Mouse (Mus musculus) G1E (cell line): Measurements from ENCODE around the gene Cox10. TPM values are rescaled to one million over a fixed set of nuclear protein-coding genes. Genes with fewer than 3 reads are reported as not detected.

ENCODE experiments used
- ATAC-seq: 2 replicates; pipeline ENCODE4 v1.8.0; 2016; ENCODE audit warnings: mild to moderate bottlenecking; ENCODE audit not compliant: insufficient number of reproducible peaks, poor library complexity, low FRiP score, severe bottlenecking; ENCODE audit errors: extremely low read depth
- DNase-seq: peaks from one replicate; pipeline ENCODE4 v3.0.0; 2012; ENCODE audit warnings: low spot score
- H3K27me3 ChIP-seq: 2 replicates; pipeline ENCODE4 v1.6.1; 2012; ENCODE audit warnings: mild to moderate bottlenecking, low read length, inconsistent platforms; ENCODE audit not compliant: insufficient read depth
- H3K36me3 ChIP-seq: replicated peaks from 2 replicates; pipeline ENCODE3; 2012; ENCODE audit warnings: mild to moderate bottlenecking, inconsistent platforms
- H3K4me1 ChIP-seq: 2 replicates; pipeline ENCODE4 v1.6.1; 2012; ENCODE audit warnings: low read depth, low read length, inconsistent platforms, mixed read lengths; ENCODE audit not compliant: insufficient read depth
- H3K4me3 ChIP-seq: 2 replicates; pipeline ENCODE4 v1.5.1; 2012; ENCODE audit warnings: low read depth, mild to moderate bottlenecking, inconsistent platforms, low read length, moderate library complexity, mixed read lengths
- H3K9me3 ChIP-seq: replicated peaks from 2 replicates; pipeline ENCODE4 v1.6.1; 2012; ENCODE audit warnings: inconsistent platforms
- CTCF ChIP-seq: IDR thresholded peaks from 2 replicates; pipeline ENCODE4 v1.5.1; 2012; ENCODE audit warnings: low read depth, low read length, inconsistent platforms, mixed read lengths
- GATA1 ChIP-seq: IDR thresholded peaks from 2 replicates; pipeline ENCODE4 v1.6.1; 2012; ENCODE audit warnings: borderline replicate concordance, low read length, inconsistent platforms, mixed read lengths
- GATA2 ChIP-seq: IDR thresholded peaks from 2 replicates; pipeline ENCODE4 v1.6.1; 2012; ENCODE audit warnings: low read depth, low read length, inconsistent platforms, borderline replicate concordance
- POLR2AphosphoS5 ChIP-seq: IDR thresholded peaks from 2 replicates; pipeline ENCODE4 v1.6.1; 2012; ENCODE audit warnings: low read depth, low read length, inconsistent platforms; ENCODE audit not compliant: insufficient replicate concordance
- TAL1 ChIP-seq: conservative IDR thresholded peaks from 2 replicates; pipeline ENCODE4 v1.6.1; 2012; ENCODE audit warnings: low read depth, low read length, inconsistent platforms, mixed read lengths
- polyA plus RNA-seq: library from polyadenylated mRNA; stranded (reverse); fragments of >175 nt; gene quantifications from 2 replicates; pipeline ENCODE4 v1.2.3, GENCODE M21; 2012
- total RNA-seq, 2 experiments: library from RNA; stranded (forward) in 1 of 2; stranded (reverse) in 1 of 2; fragments of 200-1000 nt in 1 of 2; fragments of >200 nt in 1 of 2; fragmentation: Nextera tagmentation in 1 of 2; gene quantifications; 2 replicates each; pipeline ENCODE4 v1.2.3; 2014 to 2017

Gene Cox10
- total and polyA plus RNA-seq, 3 experiments = 19.4 to 53.9 (median 21.1) TPM

DNA sequence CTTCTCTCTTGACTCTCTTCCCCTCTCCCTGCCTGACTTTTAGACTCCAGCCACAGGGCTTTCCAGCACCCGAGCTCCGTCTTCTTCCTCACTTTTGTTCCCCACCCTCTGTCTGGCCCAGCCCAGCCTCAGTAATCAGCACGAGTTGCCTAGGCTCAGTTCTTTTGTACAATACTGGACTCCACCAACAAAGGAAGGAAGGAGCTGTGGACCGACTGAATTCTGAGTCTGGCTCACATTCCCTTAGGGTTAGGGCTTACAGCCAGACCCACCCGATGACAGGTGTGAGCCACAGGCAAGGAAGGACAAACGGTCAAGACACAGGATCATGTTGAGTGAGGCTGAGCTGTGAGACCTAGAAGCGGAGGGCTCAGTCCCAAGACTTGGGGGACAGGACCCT lies 122.5 kb downstream of the Cox10 start:
- H3K36me3 ChIP-seq = peaks cover 7% of the 10 kb centered on the region
- ATAC-seq = no peak
- DNase-seq = no peak
- TF ChIP-seq TAL1 (no peak), GATA2 (no peak), CTCF (no peak), POLR2AphosphoS5 (no peak), GATA1 (no peak)
- H3K9me3 ChIP-seq = no peaks in the 10 kb centered on the region
- peaks cover 16% of the 10 kb centered on the region; the same call in 1 of the 2 replicates for H3K27me3 ChIP-seq
- peaks cover 13% of the 10 kb centered on the region for H3K4me1 ChIP-seq
- H3K4me3 ChIP-seq = no peak overlapping the region

- DNase-seq (no peak), ATAC-seq (no peak)
- no peak for TF ChIP-seq GATA2
- TF ChIP-seq CTCF = no peak
- TF ChIP-seq GATA1 = no peak
- no peak for TF ChIP-seq POLR2AphosphoS5
- no peak for TF ChIP-seq TAL1
- peaks cover 13% of the 10 kb centered on the region for H3K4me1 ChIP-seq
- H3K9me3 ChIP-seq = no peaks in the 10 kb centered on the region
- no peaks in the 10 kb centered on the region for H3K36me3 ChIP-seq
- no peak overlapping the region for H3K4me3 ChIP-seq
- peaks cover 25% of the 10 kb centered on the region for H3K27me3 ChIP-seq
Observed at GRCm38 (mm10) chr11:63953887-63954286, 125.4 kb downstream of the Cox10 start.

GRCm38 (mm10) chr11:63952743-63953191 lies 126.5 kb downstream of the Cox10 start:
- no peaks in the 10 kb centered on the region for H3K36me3 ChIP-seq
- ATAC-seq = no peak
- H3K27me3 ChIP-seq = peaks cover 29% of the 10 kb centered on the region
- H3K4me3 ChIP-seq = no peak overlapping the region
- DNase-seq = no peak
- no peak for TF ChIP-seq CTCF
- TF ChIP-seq POLR2AphosphoS5 = no peak
- TF ChIP-seq GATA1 = no peak
- TF ChIP-seq GATA2 = no peak
- no peak for TF ChIP-seq TAL1
- no peaks in the 10 kb centered on the region for H3K9me3 ChIP-seq
- H3K4me1 ChIP-seq = peaks cover 13% of the 10 kb centered on the region

DNA sequence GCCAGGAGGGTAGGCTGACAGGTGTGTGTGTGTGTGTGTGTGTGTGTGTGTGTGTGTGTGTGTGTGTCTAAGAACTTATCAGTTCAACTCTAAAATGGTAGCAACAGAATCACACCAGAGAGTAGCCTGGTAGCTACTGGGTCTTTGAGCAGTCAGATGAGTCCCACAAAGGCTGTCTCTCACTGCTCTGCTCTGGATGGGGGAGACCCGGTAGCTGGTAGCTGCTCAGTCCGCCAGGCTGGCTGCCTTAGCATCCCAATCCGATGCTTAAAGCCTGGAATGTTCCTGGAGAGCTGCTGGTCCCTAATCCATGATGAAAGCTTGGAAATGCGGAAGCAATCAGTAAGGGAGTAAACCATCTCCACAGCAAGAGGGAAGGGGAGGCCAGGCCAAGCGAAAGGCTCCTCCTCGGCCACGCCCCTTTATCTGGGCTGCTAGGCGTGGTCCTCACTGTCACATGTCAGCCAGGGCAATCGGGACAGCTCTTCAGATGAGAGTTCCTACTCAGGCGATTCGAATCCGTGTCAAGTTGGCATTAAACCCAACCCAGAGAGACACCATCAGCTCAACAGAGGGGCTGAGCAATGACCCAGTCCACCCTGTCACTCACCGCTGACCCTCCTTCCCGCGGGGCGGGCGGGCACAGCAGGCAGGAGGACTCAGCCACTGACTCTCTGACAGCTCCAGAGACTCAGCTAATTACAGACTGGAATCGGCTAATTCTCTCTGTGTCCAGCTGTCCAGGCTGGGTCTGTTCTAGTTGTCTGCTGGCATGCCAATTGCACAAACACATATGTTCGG lies 127.2 kb downstream of the Cox10 start:
- Histone ChIP-seq H3K36me3 (no peaks in the 10 kb centered on the region), H3K27me3 (peaks cover 26% of the 10 kb centered on the region), H3K9me3 (no peaks in the 10 kb centered on the region), H3K4me3 (peak overlapping the region; percentile 18; the same call in 1 of the 2 replicates), H3K4me1 (peaks cover 11% of the 10 kb centered on the region)
- TF ChIP-seq TAL1 (no peak), POLR2AphosphoS5 (no peak), GATA2 (no peak), CTCF (no peak), GATA1 (no peak)
- DNase-seq (no peak), ATAC-seq (peak; percentile 45; the same call in 1 of the 2 replicates)

GRCm38 (mm10) chr11:63948371-63948770 lies 130.9 kb downstream of the Cox10 start:
- ATAC-seq (no peak), DNase-seq (no peak)
- H3K4me1 ChIP-seq = peaks cover 6% of the 10 kb centered on the region
- TF ChIP-seq GATA1 (no peak), GATA2 (no peak), POLR2AphosphoS5 (no peak), TAL1 (no peak), CTCF (no peak)
- no peaks in the 10 kb centered on the region for H3K9me3 ChIP-seq
- H3K36me3 ChIP-seq = no peaks in the 10 kb centered on the region
- peaks cover 25% of the 10 kb centered on the region for H3K27me3 ChIP-seq
- H3K4me3 ChIP-seq = no peak overlapping the region

GRCm38 (mm10) chr11:63947024-63947423 lies 132.2 kb downstream of the Cox10 start:
- Histone ChIP-seq H3K4me3 (no peak overlapping the region), H3K36me3 (no peaks in the 10 kb centered on the region), H3K4me1 (peaks cover 3% of the 10 kb centered on the region), H3K27me3 (peaks cover 16% of the 10 kb centered on the region), H3K9me3 (no peaks in the 10 kb centered on the region)
- DNase-seq (no peak), ATAC-seq (no peak)
- TF ChIP-seq TAL1 (no peak), GATA1 (no peak), GATA2 (no peak), CTCF (no peak), POLR2AphosphoS5 (no peak)
